Mouse (Mus musculus): Measurements from ENCODE around the gene S1pr2. TPM values are rescaled to one million over a fixed set of nuclear protein-coding genes. Genes with fewer than 3 reads are reported as not detected.

S1pr2 gene
- polyA plus RNA-seq, 2 experiments from 2014 or later, result 3.2 to 5.6 TPM

DNA sequence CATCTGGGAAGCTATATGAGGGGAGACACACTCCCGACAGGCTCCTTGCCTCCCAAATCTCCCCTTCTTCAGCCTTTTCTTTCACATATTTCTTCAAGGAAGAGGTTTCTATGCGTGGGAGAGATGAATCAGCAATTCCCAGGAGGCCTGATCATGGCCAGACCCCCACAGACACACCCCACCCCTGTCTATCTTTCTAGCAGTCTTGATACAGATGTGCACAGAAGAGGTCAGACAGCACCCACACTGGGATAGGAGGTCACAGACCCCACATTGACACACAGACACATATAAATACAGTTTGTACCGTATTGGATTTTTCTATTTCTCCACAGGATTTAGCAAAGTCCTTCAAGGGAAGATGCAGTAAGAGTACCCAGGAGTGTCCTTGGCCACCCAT lies 10.6 kb downstream of the S1pr2 start:
- ATAC-seq, result no peak

DNA sequence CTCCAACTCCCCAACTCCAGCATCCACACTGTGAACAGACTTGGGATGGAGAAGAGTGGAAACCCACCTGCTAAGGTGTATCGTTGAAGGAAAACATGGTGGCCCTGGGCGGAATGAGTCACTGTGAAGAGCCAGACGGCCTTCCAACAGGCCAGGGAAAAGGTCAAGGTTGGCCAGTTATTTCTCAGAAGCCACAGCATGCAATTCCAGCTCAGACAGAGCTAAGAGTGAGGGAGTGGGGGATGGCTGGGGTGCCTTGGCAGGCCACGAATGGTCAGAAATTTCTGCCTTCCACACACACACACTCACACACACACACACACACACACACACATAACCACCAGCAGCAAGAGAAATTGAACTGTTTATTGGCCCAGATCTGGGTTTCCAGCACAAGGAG lies 11.0 kb downstream of the S1pr2 start:
- no peak for ATAC-seq

DNA sequence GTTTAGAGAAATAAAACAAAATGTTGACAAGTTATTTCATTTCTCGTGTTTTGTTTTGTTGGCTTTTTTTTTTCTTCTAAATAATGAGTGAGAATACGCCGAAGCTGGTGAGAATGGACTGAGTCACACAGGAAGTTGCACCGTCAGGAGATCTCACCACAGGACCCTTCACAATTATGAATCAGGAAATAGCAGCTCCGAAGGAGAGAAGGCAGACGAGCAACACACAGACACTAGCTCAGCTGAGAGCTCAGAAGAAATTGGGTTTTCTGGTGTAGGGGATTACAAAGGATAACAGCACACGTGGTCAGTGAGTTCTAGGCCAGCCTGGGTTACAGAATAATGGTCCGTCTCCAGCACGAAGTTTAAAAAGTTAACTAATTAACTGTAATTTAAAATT lies 15.0 kb downstream of the S1pr2 start:
- peak; percentile 97 for ATAC-seq

DNA sequence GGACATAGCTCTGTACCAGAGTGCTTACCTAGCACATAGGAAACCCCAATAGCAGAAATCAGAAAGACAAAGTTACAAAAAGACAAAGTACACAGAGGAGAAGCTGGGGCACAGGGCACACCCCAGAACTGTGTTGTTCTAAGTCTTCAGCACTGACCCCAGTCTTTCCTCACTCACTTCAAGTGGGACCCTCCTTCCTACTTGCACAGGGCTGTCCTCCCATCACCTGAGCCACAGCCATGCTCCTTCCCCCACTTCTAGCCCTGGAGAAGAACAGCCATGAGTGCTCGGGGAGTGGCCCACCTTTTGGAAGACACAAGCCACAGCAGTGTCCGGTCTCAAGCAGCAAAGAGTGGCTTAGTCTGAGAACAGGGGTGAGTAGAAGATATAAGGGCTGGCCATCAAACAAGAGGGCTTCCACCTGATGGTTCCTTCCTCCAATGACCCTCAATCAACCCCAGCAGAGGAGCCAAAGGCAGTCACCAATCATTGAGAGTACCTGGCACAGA lies 17.1 kb downstream of the S1pr2 start, which contains the start of gene Dnmt1:
Dnmt1 (minus strand) TSS at position 459 of the 509 bp plus-strand sequence.
- no peak for ATAC-seq

DNA sequence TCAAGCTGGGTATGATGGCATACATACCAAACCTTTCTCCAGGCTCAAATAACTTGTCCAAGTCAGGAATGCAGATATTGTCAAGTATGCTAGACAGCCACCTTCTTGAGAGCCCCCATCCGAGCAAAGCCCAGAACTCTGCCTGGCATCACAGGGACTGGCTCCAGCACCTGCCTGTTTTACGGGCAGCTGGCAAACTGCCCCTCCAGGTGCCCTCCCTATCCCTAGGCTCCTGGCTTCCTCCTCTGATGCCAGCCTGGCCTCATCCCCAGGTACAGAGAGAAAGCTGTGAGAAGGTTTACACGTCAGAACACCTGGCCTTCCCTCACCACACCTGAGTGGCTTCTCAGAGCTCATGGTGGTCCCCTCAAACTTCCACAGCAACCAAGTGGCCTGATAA lies 19.6 kb downstream of the S1pr2 start:
- no peak for ATAC-seq

DNA sequence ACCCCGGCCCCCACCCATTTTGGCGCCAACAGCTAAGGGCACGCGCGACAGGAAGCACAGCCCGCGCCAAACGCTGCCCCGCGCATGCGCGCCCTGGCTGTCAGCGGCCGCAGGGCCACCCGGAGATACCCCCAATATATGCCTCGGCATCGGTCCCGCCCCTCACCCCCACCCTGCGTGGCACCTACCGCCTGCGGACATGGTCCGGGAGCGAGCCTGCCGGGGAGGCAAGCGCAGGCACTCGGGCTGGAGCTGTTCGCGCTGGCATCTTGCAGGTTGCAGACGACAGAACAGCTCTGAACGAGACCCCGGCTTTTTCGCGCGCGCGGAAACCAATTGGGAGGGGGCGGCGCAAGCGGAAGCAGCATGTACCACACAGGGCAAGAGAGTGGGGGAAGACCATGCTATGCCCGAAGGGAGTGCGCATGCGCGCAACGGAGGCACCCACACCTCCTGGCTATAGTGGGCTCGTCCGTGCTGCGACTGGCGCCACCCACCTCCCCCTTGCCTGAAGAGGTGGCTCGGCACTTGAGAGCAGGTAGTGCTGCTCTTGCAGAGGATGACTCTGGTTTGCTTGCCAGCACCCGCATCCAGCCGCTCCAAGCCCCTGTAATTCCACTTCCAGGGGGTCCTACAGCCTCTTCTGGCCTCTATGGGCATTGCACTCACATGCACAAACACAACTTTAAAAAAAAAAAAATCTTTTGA lies 23.9 kb downstream of the S1pr2 start:
- peak; percentile 97 for ATAC-seq

DNA sequence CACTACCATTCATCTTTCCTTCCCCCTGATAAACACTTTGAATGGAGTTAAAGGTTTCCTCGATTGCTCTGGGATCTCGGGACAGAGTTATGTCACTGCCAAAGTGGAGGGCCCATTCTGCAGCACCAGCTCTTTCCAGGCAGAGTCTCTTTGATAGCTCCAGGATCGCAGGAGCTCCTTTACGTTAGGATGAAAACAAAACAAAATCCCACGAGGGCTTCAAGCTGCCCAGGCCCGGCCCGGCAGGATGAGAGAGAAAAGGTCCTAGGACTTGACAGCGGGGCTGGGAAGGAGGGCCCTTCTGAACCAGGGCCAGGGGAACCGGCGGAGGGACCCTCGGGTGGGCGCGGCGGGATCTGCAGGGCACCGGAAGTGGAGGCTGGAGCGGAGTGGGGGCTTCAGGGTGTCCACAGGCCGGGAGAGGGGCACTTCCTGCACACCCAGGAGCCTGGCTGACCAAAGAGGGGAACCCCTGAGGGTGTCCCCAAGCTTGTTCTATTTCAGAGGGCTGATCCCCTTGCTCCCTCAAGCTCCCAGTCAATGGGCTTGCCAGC lies 24.5 kb downstream of the S1pr2 start:
- no peak for ATAC-seq

DNA sequence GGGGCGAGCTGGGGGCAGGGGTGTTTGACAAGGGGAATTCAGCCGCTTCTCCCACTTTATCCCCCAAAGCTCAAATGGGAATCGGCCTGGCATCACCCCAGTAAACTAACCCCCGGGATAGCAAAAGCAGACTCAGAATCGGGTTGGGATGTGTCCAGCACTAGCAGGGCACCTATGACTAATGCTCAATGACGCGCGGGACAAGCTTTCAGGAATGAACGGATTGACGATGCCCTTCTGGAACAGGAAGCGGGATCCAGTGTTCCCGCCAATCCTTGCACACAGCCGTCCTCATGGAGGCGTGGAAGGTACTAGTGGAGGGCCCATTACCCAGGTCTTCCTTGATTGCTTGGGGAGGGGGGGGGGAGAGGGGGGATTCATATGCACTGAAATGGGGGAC lies 25.1 kb downstream of the S1pr2 start:
- no peak for ATAC-seq

DNA sequence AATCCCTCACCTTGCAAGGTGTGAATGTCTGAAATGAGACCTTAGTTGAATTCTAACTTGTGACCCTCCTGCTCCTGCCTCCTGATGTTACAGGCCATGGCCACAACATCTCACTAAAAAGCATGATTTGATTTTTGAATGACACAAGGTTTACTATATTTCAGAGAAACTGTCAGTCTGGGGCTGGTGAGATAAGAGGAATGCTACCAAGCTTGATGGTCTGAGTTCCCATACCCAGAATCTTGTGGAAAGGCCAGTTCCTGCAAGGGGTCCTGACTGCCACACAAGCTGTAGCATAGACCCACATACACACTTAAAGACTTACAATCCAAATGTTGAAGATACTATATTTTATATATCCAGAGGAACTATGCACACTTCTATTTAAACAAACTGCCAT lies 26.2 kb downstream of the S1pr2 start:
- no peak for ATAC-seq

DNA sequence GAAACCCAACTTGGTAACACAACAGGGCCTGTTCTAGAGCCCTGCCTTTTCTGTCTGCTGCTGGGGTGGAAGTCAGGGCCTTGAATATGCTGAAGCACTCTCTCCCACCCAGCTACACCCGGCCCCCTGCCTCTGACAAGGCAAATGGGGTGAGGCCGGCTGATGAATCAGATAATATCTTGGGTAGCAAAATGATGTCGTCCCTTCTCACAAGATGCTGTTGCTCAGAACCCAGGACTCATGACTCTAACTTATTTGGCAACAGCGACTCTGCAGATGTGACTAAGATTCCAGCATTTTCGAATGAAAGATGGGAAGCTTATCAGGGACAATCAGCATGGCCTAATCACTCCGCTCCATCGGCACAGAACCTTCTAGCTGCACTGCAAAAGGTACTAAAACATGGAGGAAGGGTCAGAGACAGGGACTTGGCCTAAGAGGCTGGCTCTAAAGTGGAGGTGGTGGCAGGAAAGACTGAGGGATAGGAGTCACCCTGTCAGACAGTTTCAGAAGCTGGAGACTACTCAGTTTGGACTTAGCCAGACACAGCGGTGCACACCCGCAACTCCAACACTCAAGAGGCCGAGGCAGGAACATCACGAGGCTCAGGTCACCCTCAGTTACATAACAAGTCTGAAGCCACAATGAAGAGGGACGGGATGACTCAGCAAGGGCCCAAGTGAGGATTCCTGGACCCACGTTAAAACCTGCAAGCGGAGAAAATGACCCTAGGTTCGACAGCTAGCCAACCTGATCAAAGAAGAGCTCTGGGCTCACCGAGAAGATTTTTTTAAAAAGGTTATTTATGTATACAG lies 30.3 kb downstream of the S1pr2 start:
- ATAC-seq, result no peak

DNA sequence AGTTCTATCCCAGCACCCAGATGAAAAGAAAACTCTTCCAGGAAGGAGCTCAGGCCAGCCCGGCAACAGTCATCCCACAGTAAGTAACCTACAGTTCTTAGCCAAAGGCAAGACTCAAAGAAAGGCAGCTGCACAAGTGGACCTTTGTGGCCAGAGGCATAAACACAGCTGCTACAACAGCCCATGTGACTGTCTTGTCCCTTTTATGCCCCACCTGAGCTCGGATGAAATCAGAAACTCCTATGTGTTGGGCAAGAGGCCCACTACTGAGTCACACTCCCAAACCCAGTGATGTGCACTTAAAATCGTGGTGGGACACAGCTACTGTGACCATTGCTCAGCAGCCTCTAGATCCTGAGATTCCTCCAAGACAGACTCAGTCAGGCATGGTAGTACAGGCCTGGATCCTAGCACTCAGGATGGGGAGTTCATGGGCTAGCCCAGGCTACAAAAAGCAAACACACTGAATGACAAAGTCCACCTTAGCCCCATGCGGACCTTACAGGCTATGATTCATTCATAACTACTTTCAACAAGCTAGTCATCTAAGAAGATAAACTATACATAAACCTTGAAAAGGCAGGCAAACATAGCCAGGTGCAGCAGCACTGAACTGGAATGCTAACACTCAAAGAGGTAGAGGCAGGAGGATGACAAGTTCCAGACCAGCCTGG lies 31.7 kb downstream of the S1pr2 start:
- no peak for ATAC-seq

DNA sequence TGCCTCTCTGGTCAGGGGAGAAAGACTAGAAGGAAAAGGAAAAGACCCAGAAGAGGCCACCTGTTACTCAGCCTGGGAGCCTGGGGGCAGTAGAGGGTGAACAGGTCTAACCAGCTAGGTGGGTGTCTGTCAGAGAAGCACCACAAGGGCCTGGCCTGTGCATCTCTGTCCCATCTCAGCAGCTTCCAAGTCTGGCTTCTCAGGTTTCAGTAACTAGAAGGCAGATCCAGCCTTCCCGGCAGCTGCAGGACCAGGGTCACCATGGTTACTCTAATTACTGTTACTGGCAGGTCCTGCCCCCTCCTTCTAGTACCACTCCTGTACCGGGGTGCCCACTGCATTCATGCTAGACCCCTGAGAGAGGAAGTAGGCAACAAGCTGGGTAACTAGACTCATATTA lies 32.7 kb downstream of the S1pr2 start:
- no peak for ATAC-seq

DNA sequence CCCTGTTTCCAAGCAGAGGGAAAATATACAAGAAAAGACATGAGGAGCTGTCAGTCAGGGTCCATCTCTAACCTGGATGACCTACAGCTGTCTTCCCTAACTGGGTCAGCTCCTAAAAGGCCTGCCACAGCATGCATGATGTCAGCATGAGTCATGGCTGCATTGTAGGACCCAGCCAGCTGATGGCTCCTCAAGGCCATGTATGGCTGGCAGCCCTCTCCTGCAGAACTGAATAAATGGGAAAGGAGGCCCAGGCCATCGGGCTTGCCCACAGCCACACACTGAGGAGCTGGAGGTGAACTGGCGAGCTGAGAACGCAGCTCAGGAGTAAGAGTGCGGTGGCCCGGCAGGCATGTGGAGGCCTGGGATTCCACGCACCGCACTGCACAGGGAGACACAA lies 33.2 kb downstream of the S1pr2 start:
- ATAC-seq, result no peak

DNA sequence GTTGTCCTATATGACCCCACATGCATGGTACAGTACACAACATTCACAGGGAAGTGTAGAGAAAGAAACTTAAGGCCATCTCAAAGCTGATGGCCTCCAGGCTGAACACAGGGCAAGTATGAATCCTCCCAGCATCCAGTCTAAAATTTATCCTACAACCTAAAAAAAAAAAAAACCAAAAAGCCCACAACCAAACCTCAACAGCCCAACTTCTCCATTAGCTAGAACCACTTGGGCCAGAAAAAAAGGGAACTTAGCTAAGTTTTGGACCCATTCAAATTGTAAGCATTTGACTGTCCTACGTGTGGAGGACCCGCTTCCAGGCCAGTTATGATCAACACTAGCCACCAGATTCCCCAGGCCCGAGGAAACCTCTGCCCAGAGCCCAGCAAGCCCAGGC lies 53.3 kb downstream of the S1pr2 start:
- ATAC-seq, result no peak

DNA sequence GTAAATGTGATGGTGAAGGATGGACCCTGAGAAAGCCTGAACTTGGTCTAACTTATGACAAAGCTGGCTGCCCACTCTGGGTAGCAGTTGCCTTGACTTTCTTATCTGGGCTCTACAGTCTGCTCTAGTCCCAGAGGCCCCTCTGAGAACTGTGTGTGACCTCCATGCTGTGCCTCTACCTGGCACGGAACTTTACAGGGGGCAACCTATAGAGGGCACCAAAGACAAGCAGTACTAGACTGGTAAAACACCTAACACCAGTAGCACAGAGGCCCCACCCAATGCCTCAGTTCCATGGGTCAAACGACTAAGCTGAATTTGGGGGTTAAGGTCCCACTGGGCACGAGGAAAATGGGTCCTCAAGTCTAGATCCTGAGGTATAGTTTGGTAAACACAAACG lies 60.4 kb downstream of the S1pr2 start:
- peak; percentile 58 for ATAC-seq

Other genes starting within 250 kb of the S1pr2 start
- gene Olfm2, start 230.4 kb downstream of the S1pr2 start, polyA plus RNA-seq (2017; shearing (Covaris generic)), result under 1 TPM in 1 of 2 experiments, not detected in 1; 0.44 TPM
- not detected for gene Col5a3, start 161.7 kb downstream of the S1pr2 start, polyA plus RNA-seq (2017; shearing (Covaris generic))
- not detected for gene Rdh8, start 158.3 kb downstream of the S1pr2 start, polyA plus RNA-seq (2017; shearing (Covaris generic))
- 10 to 100 TPM; 13.8 to 24.3 TPM for gene A230050P20Rik, start 108.1 kb downstream of the S1pr2 start, polyA plus RNA-seq (2017; shearing (Covaris generic))
- gene Angptl6, start 97.1 kb downstream of the S1pr2 start, polyA plus RNA-seq (2017; shearing (Covaris generic)), result 1 to 10 TPM in 1 of 2 experiments, under 1 TPM in 1; 0.43 to 1.1 TPM
- gene Ppan, start 88.6 kb downstream of the S1pr2 start, polyA plus RNA-seq (2017; shearing (Covaris generic)), result 10 to 100 TPM; 24.1 to 36.4 TPM
- 100 to 1,000 TPM; 200 to 213 TPM for gene Eif3g, start 78.2 kb downstream of the S1pr2 start, polyA plus RNA-seq (2017; shearing (Covaris generic))
- 10 to 100 TPM; 43.0 to 75.2 TPM for gene Dnmt1, start 16.9 kb downstream of the S1pr2 start, polyA plus RNA-seq (2017; shearing (Covaris generic))
- gene Mrpl4, start 26.0 kb upstream of the S1pr2 start, polyA plus RNA-seq (2017; shearing (Covaris generic)), result 100 to 1,000 TPM in 1 of 2 experiments, 10 to 100 TPM in 1; 94.9 to 122 TPM
- 100 to 1,000 TPM in 1 of 2 experiments, 10 to 100 TPM in 1; 66.8 to 106 TPM for gene Icam1, start 39.2 kb upstream of the S1pr2 start, polyA plus RNA-seq (2017; shearing (Covaris generic))
- 1 to 10 TPM; 2.7 to 3.5 TPM for gene Icam4, start 52.6 kb upstream of the S1pr2 start, polyA plus RNA-seq (2017; shearing (Covaris generic))
- under 1 TPM in 1 of 2 experiments, not detected in 1; 0.20 TPM for gene Icam5, start 55.3 kb upstream of the S1pr2 start, polyA plus RNA-seq (2017; shearing (Covaris generic))
- gene Zglp1, start 90.3 kb upstream of the S1pr2 start, polyA plus RNA-seq (2017; shearing (Covaris generic)), result 1 to 10 TPM in 1 of 2 experiments, not detected in 1; 1.4 TPM
- under 1 TPM in 1 of 2 experiments, not detected in 1; 0.75 TPM for gene Gm49373, start 96.3 kb upstream of the S1pr2 start, polyA plus RNA-seq (2017; shearing (Covaris generic))
- 10 to 100 TPM; 13.9 to 16.5 TPM for gene Fdx1l, start 96.8 kb upstream of the S1pr2 start, polyA plus RNA-seq (2017; shearing (Covaris generic))
- gene Gm38431, start 115.2 kb upstream of the S1pr2 start, polyA plus RNA-seq (2017; shearing (Covaris generic)), result 1 to 10 TPM in 1 of 2 experiments, under 1 TPM in 1; 0.20 to 2.9 TPM
- gene Raver1, start 115.2 kb upstream of the S1pr2 start, polyA plus RNA-seq (2017; shearing (Covaris generic)), result 10 to 100 TPM; 18.5 to 21.1 TPM
- 10 to 100 TPM; 35.2 to 77.5 TPM for gene Tyk2, start 154.5 kb upstream of the S1pr2 start, polyA plus RNA-seq (2017; shearing (Covaris generic))
- gene Cdc37, start 173.2 kb upstream of the S1pr2 start, polyA plus RNA-seq (2017; shearing (Covaris generic)), result 100 to 1,000 TPM; 100 to 115 TPM
- 1 to 10 TPM in 1 of 2 experiments, under 1 TPM in 1; 0.67 to 1.3 TPM for gene Pde4a, start 188.9 kb upstream of the S1pr2 start, polyA plus RNA-seq (2017; shearing (Covaris generic))